24 mouse cellular contexts compared by ENCODE assay signal in genomic region chr1:84192167-84192566, GRCm38 (mm10).
A peak's percentile ranks its signal among the peaks of the same experiment; 100 is the strongest.
DNase-seq lines count a peak whose midpoint lies in the region; ATAC-seq and TF ChIP-seq lines count a peak whose summit lies in the region.
"Had no signal": no experiment of that assay in that cellular context is flagged by ENCODE, and none has a peak within 500 bp of the region (broad histone marks: within the 10 kb centered on the region; RNA-seq: fewer than 3 reads in every experiment).

No protein-coding gene starts in this region.

- H3K27me3 ChIP-seq in cerebellum, adult 2 months (ENCODE audit: control insufficient read depth, insufficient read depth, low read length): no peaks in the 10 kb centered on the region
- H3K27me3 ChIP-seq: CH12.LX; embryonic facial prominence, embryonic 12.5 days; forebrain, embryonic 12.5 days; Patski had no signal

- no peak overlapping the region for H3K4me3 ChIP-seq in cerebellum, adult 2 months (replicated peaks; ENCODE audit: insufficient read depth, low read depth, low read length)
- H3K4me3 ChIP-seq: embryonic facial prominence, embryonic 10.5 days; embryonic facial prominence, embryonic 12.5 days; forebrain, embryonic 10.5 days; forebrain, embryonic 12.5 days had no signal

- ATAC-seq in common myeloid progenitor, adult 5-6 weeks (replicated peaks; ENCODE audit: low read depth, poor library complexity, severe bottlenecking): 0 out of 2 replicates have a peak, but pooled peaks have one; percentile 39
- peak; percentile 78 for ATAC-seq in granulocyte monocyte progenitor cell, adult 5-6 weeks (replicated peaks; ENCODE audit: poor library complexity, severe bottlenecking)
- peak; percentile 52; the same call in 1 of the 2 replicates for ATAC-seq in megakaryocyte progenitor cell, adult 5-6 weeks (replicated peaks; ENCODE audit: poor library complexity)
- ATAC-seq: activated CD4-positive, CD25-positive, alpha-beta regulatory T cell, adult 4 months; CD4-positive, CD25-positive, alpha-beta regulatory T cell, adult 4 months; forebrain, embryonic 14.5 days; forebrain, embryonic 16.5 days; Patski had no signal

- TF ChIP-seq CTCF in cerebellum, adult 2 months (IDR thresholded peaks at IDR 0.05; ENCODE audit: borderline replicate concordance, insufficient read depth, low read depth, low read length): no peak

- no peaks in the 10 kb centered on the region for H3K4me1 ChIP-seq in cerebellum, adult 2 months (ENCODE audit: control insufficient read depth, insufficient read depth, low read length)
- H3K4me1 ChIP-seq: embryonic facial prominence, embryonic 12.5 days; forebrain, embryonic 10.5 days; forebrain, embryonic 12.5 days had no signal

- no peak overlapping the region for H3K27ac ChIP-seq in cerebellum, adult 2 months (ENCODE audit: insufficient read depth, low read length)
- H3K27ac ChIP-seq: embryonic facial prominence, embryonic 10.5 days; embryonic facial prominence, embryonic 12.5 days; forebrain, embryonic 10.5 days; forebrain, embryonic 12.5 days had no signal

- no peak for DNase-seq in cerebellum, adult 2 months
- no peak for DNase-seq in thymus, postnatal 36 days
- DNase-seq: adrenal gland, adult 8-10 months; adrenal gland, postnatal 14 days; adrenal gland, postnatal 36 days; B cell, adult 2 months; cerebellum, adult 11-12 months; cerebellum, adult 8-10 months; cerebellum, adult 9-11 months; cerebellum, postnatal 14 days; cerebellum, postnatal 36 days had no signal

- TF ChIP-seq POLR2A in cerebellum, adult 2 months (IDR thresholded peaks at IDR 0.05; ENCODE audit: borderline replicate concordance, insufficient read depth, low read length): no peak
